Mouse (Mus musculus): ENCODE measurements at regions not wholly inside any gene's neighbourhood (a gene's known extent, or its start where the extent isn't known, plus 50 kb on each side); places are given as distances from the start of the nearest gene placed in this dataset.

DNA sequence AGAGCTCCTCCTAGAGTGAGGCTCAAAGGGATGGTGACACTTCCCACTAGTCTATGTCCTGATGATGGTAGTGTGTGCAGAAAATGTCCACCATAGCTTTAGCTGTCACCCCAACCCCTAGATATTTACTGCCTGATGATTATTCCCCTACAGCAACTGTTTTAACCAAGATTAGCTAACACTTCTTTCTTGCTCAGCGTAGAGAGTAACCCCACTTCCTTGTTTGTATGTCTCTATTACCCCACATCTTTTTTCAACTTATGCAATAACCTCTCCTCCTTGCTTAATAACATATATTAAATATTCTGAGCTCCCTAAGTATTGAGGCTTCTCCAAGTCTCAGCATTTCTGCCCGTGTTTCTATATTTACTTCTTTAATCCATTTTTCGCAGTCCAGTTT, 404.2 kb upstream of the Cntn3 start:
- no peak for TF ChIP-seq POLR2A (IDR thresholded peaks at IDR 0.05; ENCODE audit: low read depth, low read length)
- TF ChIP-seq CTCF (IDR thresholded peaks at IDR 0.05; ENCODE audit: extremely low read depth, insufficient read length, insufficient replicate concordance, low read depth, low read length): no peak
